9 mouse cellular contexts compared by ENCODE assay signal in the genomic region with DNA sequence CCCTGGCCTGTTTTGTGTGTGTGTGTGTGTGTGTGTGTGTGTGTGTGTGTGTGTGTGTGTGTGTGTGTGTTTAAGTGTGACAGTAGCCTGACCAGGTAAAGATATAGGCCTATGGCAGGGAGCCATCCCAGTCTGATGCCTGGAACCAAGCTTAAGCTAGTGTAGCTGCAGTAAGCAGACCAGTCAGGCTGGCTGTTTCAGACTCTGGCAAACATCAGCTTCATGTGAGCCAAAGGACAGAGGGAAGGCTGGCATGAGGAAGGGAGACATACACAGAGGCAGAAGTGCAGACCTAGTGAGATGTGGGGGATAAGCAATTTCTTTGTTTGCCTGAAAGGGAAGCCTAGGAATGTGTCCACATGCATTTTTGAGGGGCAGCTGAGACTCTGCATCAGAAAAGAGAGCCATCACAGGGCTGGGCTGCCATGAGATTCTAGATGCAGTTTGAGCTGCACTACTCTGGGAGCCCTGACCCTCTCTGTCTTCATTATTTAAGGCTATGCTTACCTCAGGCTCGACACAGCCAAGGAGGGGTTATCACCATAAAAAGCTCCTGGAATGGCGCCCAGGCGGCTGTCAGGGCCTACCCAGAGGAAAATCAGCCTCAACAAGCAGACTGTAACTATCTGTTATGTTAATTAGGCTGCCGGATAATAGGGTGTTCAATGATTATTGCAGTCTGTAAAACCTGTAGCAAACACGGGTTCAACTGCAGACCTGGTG. TPM values are rescaled to one million over a fixed set of nuclear protein-coding genes. Genes with fewer than 3 reads are reported as not detected.
DNase-seq lines count a peak whose midpoint lies in the region; ATAC-seq lines count a peak whose summit lies in the region.
"Had no signal": no experiment of that assay in that cellular context is flagged by ENCODE, and none has a peak within 500 bp of the region (broad histone marks: within the 10 kb centered on the region; RNA-seq: fewer than 3 reads in every experiment).

No protein-coding gene starts in this region.

- WGBS in hindbrain, embryonic 13.5 days, result 51% methylated on average over 5 of the region's 5 CpGs
- WGBS in hindbrain, embryonic 10.5 days, result 73% methylated on average over 5 of the region's 5 CpGs

- H3K4me2 ChIP-seq in hindbrain, embryonic 13.5 days, result no peak overlapping the region
- H3K4me2 ChIP-seq: embryonic facial prominence, embryonic 12.5 days; lung, embryonic 15.5 days had no signal

- ATAC-seq in hindbrain, embryonic 13.5 days (ENCODE audit: low FRiP score), result peak; percentile 35; the same call in 1 of the 2 replicates

- no peak for DNase-seq in hindbrain, embryonic 10.5 days (ENCODE audit: low spot score)
- DNase-seq in ovary, postnatal 36 days (ENCODE audit: low spot score), result peak; percentile 36
- no peak for DNase-seq in ovary, postnatal 14 days (ENCODE audit: low spot score)
- DNase-seq in fat pad, adult 2 months (ENCODE audit: extremely low read depth, low read depth, low spot score), result peak; percentile 73
- DNase-seq in kidney, postnatal 4 days, result peak; percentile 57 to 60
- no peak for DNase-seq in adrenal gland, postnatal 4 days (ENCODE audit: low spot score in 2 of 2)

- H3K4me1 ChIP-seq in hindbrain, embryonic 13.5 days (replicated peaks), result peaks cover 6% of the 10 kb centered on the region
- H3K4me1 ChIP-seq in hindbrain, embryonic 10.5 days (replicated peaks), result no peaks in the 10 kb centered on the region
- H3K4me1 ChIP-seq: embryonic facial prominence, embryonic 12.5 days; lung, embryonic 15.5 days had no signal

- H3K27me3 ChIP-seq in hindbrain, embryonic 13.5 days, result no peaks in the 10 kb centered on the region
- H3K27me3 ChIP-seq in hindbrain, embryonic 10.5 days (ENCODE audit: insufficient read depth, poor library complexity, severe bottlenecking), result no peaks in the 10 kb centered on the region
- H3K27me3 ChIP-seq: embryonic facial prominence, embryonic 12.5 days; lung, embryonic 15.5 days had no signal

- H3K36me3 ChIP-seq in hindbrain, embryonic 13.5 days, result no peaks in the 10 kb centered on the region
- H3K36me3 ChIP-seq in hindbrain, embryonic 10.5 days, result no peaks in the 10 kb centered on the region
- H3K36me3 ChIP-seq: embryonic facial prominence, embryonic 12.5 days; lung, embryonic 15.5 days had no signal

- H3K9ac ChIP-seq in hindbrain, embryonic 13.5 days, result no peak overlapping the region
- H3K9ac ChIP-seq: embryonic facial prominence, embryonic 12.5 days; lung, embryonic 15.5 days had no signal

- H3K27ac ChIP-seq in hindbrain, embryonic 13.5 days, result no peak overlapping the region
- H3K27ac ChIP-seq in hindbrain, embryonic 10.5 days, result no peak overlapping the region
- H3K27ac ChIP-seq: embryonic facial prominence, embryonic 12.5 days; lung, embryonic 15.5 days had no signal

- H3K4me3 ChIP-seq in hindbrain, embryonic 13.5 days, result no peak overlapping the region
- H3K4me3 ChIP-seq in hindbrain, embryonic 10.5 days, result no peak overlapping the region
- H3K4me3 ChIP-seq: embryonic facial prominence, embryonic 12.5 days; lung, embryonic 15.5 days had no signal

- H3K9me3 ChIP-seq in hindbrain, embryonic 13.5 days, result no peaks in the 10 kb centered on the region
- H3K9me3 ChIP-seq in hindbrain, embryonic 10.5 days, result no peaks in the 10 kb centered on the region
- H3K9me3 ChIP-seq: embryonic facial prominence, embryonic 12.5 days; lung, embryonic 15.5 days had no signal

RNA-seq across cellular contexts. Expression of gene Pop4, which starts 19.6 kb away (rescaled TPM):
- polyA plus RNA-seq in hindbrain, embryonic 13.5 days (2015; fragmentation: Nextera tagmentation; extraction: Ambion mirVana), result 76.6 and 79.2 TPM in 2 replicates
- 83.2 and 92.3 TPM in 2 replicates for polyA plus RNA-seq in hindbrain, embryonic 10.5 days (2016; fragmentation: Nextera tagmentation; extraction: Ambion mirVana)
- 10 to 100 TPM; 58.8 to 62.7 TPM for total RNA-seq in adrenal gland, postnatal 4 days (2021)

RNA-seq across cellular contexts. Expression of gene Plekhf1, which starts 23.8 kb away (rescaled TPM):
- 0.53 and 0.77 TPM in 2 replicates for polyA plus RNA-seq in hindbrain, embryonic 13.5 days (2015; fragmentation: Nextera tagmentation; extraction: Ambion mirVana)
- polyA plus RNA-seq in hindbrain, embryonic 10.5 days (2016; fragmentation: Nextera tagmentation; extraction: Ambion mirVana), result 2.5 and 3.2 TPM in 2 replicates
- 1 to 10 TPM; 2.7 to 3.0 TPM for total RNA-seq in adrenal gland, postnatal 4 days (2021)

Comparison
In these comparisons a context has a peak if more than half of its experiments do, and no peak if none do; other contexts are left out.
1. DNase-seq: peak in ovary, postnatal 36 days (single experiment), fat pad, adult 2 months (single experiment) and kidney, postnatal 4 days (2 of 2); none in hindbrain, embryonic 10.5 days (single experiment), ovary, postnatal 14 days (single experiment) and adrenal gland, postnatal 4 days (0 of 2).